8 mouse cellular contexts compared by ENCODE assay signal in the genomic region with DNA sequence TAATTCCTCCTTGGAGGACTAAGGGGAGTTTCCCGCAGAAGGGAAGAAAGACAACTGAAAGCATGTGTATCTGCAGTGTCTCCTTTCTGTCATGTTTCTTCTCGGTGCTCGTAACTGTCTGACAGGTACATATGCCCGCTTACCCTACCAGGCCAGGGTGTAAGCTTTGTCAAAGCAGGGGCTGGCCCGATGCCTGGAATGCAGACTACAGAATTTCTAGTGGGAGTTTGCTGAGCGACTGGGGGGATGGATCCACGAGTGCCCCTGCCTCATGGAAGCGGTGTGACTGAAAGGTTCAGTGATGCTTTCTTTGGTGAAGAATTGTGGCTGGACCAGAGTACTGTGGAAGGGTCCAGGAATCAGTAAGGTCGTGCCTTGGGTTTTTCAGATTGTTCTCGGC. TPM values are rescaled to one million over a fixed set of nuclear protein-coding genes. Genes with fewer than 3 reads are reported as not detected.
A peak's percentile ranks its signal among the peaks of the same experiment; 100 is the strongest.
DNase-seq lines count a peak whose midpoint lies in the region; ATAC-seq and TF ChIP-seq lines count a peak whose summit lies in the region.

No protein-coding gene starts in this region.

- WGBS in liver, adult 2 months, result 46% methylated on average over 10 of the region's 10 CpGs
- 85% methylated on average over 10 of the region's 10 CpGs for WGBS in embryonic facial prominence, embryonic 15.5 days
- WGBS in intestine, postnatal 0 days, result 87% methylated on average over 10 of the region's 10 CpGs
- WGBS in neural tube, embryonic 14.5 days, result 91% methylated on average over 10 of the region's 10 CpGs

- H3K9me3 ChIP-seq in embryonic facial prominence, embryonic 15.5 days (replicated peaks), result no peaks in the 10 kb centered on the region
- H3K9me3 ChIP-seq in intestine, postnatal 0 days (ENCODE audit: control insufficient read depth), result no peaks in the 10 kb centered on the region
- no peaks in the 10 kb centered on the region for H3K9me3 ChIP-seq in neural tube, embryonic 14.5 days (ENCODE audit: control insufficient read depth, low read length)

- DNase-seq in liver, adult 2 months (ENCODE audit: extremely low read depth, low read depth, low spot score), result no peak
- DNase-seq in liver, result no peak
- DNase-seq in thymus, postnatal 0 days (ENCODE audit: low spot score), result no peak
- no peak for DNase-seq in c-Kit-positive CD71-positive TER-119-positive erythroid progenitor cells, embryonic 14.5 days (ENCODE audit: low spot score)
- no peak for DNase-seq in left cerebral cortex, postnatal 4 days

- no peaks in the 10 kb centered on the region for H3K27me3 ChIP-seq in liver, adult 2 months (ENCODE audit: control insufficient read depth, insufficient read depth, low read length)
- peaks cover 5% of the 10 kb centered on the region; the same call in 1 of the 2 replicates for H3K27me3 ChIP-seq in embryonic facial prominence, embryonic 15.5 days
- H3K27me3 ChIP-seq in intestine, postnatal 0 days (replicated peaks; ENCODE audit: control insufficient read depth, insufficient read depth, low read length), result no peaks in the 10 kb centered on the region
- no peaks in the 10 kb centered on the region for H3K27me3 ChIP-seq in neural tube, embryonic 14.5 days (ENCODE audit: control insufficient read depth, insufficient read depth, low read length)

- no peak for TF ChIP-seq CTCF in liver, adult 2 months (IDR thresholded peaks at IDR 0.05; ENCODE audit: low read depth, low read length)
- no peak for TF ChIP-seq CTCF in intestine, postnatal 0 days (IDR thresholded peaks at IDR 0.05; ENCODE audit: low read depth)

- no peak for TF ChIP-seq POLR2A in liver, adult 2 months (IDR thresholded peaks at IDR 0.05; ENCODE audit: extremely low read depth, insufficient read depth, low read length)

- H3K4me1 ChIP-seq in liver, adult 2 months (ENCODE audit: control insufficient read depth, insufficient read depth, low read length), result peaks cover 17% of the 10 kb centered on the region
- peaks cover 36% of the 10 kb centered on the region for H3K4me1 ChIP-seq in embryonic facial prominence, embryonic 15.5 days
- peaks cover 21% of the 10 kb centered on the region for H3K4me1 ChIP-seq in intestine, postnatal 0 days (replicated peaks; ENCODE audit: control insufficient read depth, insufficient read depth, low read length)
- peaks cover 24% of the 10 kb centered on the region for H3K4me1 ChIP-seq in neural tube, embryonic 14.5 days (ENCODE audit: control insufficient read depth, insufficient read depth, low read length)

- H3K36me3 ChIP-seq in liver, adult 2 months (ENCODE audit: control insufficient read depth, insufficient read depth, low read length), result peaks cover 13% of the 10 kb centered on the region; the same call in 1 of the 2 replicates
- H3K36me3 ChIP-seq in embryonic facial prominence, embryonic 15.5 days, result peaks cover 12% of the 10 kb centered on the region
- peaks cover 13% of the 10 kb centered on the region for H3K36me3 ChIP-seq in intestine, postnatal 0 days (ENCODE audit: control insufficient read depth, insufficient read depth)
- H3K36me3 ChIP-seq in neural tube, embryonic 14.5 days (ENCODE audit: control insufficient read depth, insufficient read depth, low read length), result peaks cover 4% of the 10 kb centered on the region; the same call in 1 of the 2 replicates

- H3K4me3 ChIP-seq in liver, adult 2 months (ENCODE audit: insufficient read depth, low read depth, low read length), result no peak overlapping the region
- peak overlapping the region; percentile 93 for H3K4me3 ChIP-seq in embryonic facial prominence, embryonic 15.5 days (replicated peaks)
- 0 out of 2 replicates have a peak overlapping the region, but pooled peaks have one; percentile 74 for H3K4me3 ChIP-seq in intestine, postnatal 0 days (ENCODE audit: low read depth, low read length)
- peak overlapping the region; percentile 4; the same call in 1 of the 2 replicates for H3K4me3 ChIP-seq in neural tube, embryonic 14.5 days (ENCODE audit: low read depth, low read length)

- peak overlapping the region; percentile 10; the same call in 1 of the 2 replicates for H3K9ac ChIP-seq in liver, adult 2 months (ENCODE audit: low read depth, low read length)
- H3K9ac ChIP-seq in embryonic facial prominence, embryonic 15.5 days, result no peak overlapping the region
- H3K9ac ChIP-seq in intestine, postnatal 0 days (ENCODE audit: low read depth, low read length), result peak overlapping the region; percentile 67; the same call in 1 of the 2 replicates
- H3K9ac ChIP-seq in neural tube, embryonic 14.5 days (replicated peaks; ENCODE audit: low read depth, low read length), result no peak overlapping the region

- peaks cover 31% of the 10 kb centered on the region for H3K79me2 ChIP-seq in liver, adult 2 months (ENCODE audit: control insufficient read depth, insufficient read depth, low read length)

- H3K4me2 ChIP-seq in embryonic facial prominence, embryonic 15.5 days (replicated peaks), result peak overlapping the region; percentile 71
- peak overlapping the region; percentile 76 for H3K4me2 ChIP-seq in intestine, postnatal 0 days (replicated peaks; ENCODE audit: low read depth)
- peak overlapping the region; percentile 88; the same call in 1 of the 2 replicates for H3K4me2 ChIP-seq in neural tube, embryonic 14.5 days (ENCODE audit: low read depth, low read length)

- no peak for ATAC-seq in embryonic facial prominence, embryonic 15.5 days (ENCODE audit: insufficient number of reproducible peaks, low FRiP score, low TSS enrichment, low read depth)
- ATAC-seq in intestine, postnatal 0 days, result no peak
- ATAC-seq in neural tube, embryonic 14.5 days (ENCODE audit: low read depth), result no peak

- no peak overlapping the region for H3K27ac ChIP-seq in liver, adult 2 months (replicated peaks; ENCODE audit: insufficient read depth, low read depth, low read length)
- H3K27ac ChIP-seq in embryonic facial prominence, embryonic 15.5 days (replicated peaks), result no peak overlapping the region
- H3K27ac ChIP-seq in intestine, postnatal 0 days (ENCODE audit: low read depth, low read length), result no peak overlapping the region
- no peak overlapping the region for H3K27ac ChIP-seq in neural tube, embryonic 14.5 days (ENCODE audit: low read depth, low read length)

- intact Hi-C loops in left cerebral cortex, postnatal 4 days (cut with DNase I), result no loop called here

RNA-seq across cellular contexts. Expression of a gene that starts 1.4 kb away (rescaled TPM):
- total RNA-seq in liver, adult 2 months (2014; rRNA removed), result 7.2 and 8.0 TPM in 2 replicates
- 18.1 and 27.2 TPM in 2 replicates for polyA plus RNA-seq in liver, adult 2 months (2012; rRNA removed)
- polyA plus RNA-seq in embryonic facial prominence, embryonic 15.5 days (2015; fragmentation: Nextera tagmentation; extraction: Ambion mirVana), result 35.3 and 38.2 TPM in 2 replicates
- 15.3 and 17.2 TPM in 2 replicates for polyA plus RNA-seq in intestine, postnatal 0 days (2015; fragmentation: Nextera tagmentation; extraction: Ambion mirVana)
- polyA plus RNA-seq in neural tube, embryonic 14.5 days (2014; fragmentation: Nextera tagmentation; extraction: Ambion mirVana), result 37.0 and 42.5 TPM in 2 replicates
- 30.5 and 30.8 TPM in 2 replicates for polyA plus RNA-seq in thymus, postnatal 0 days (2015; fragmentation: Nextera tagmentation; extraction: Ambion mirVana)
- 10 to 100 TPM; 34.7 to 35.3 TPM for total RNA-seq in left cerebral cortex, postnatal 4 days (2021)

RNA-seq across cellular contexts. Expression of a gene that starts 5.9 kb away (rescaled TPM):
- total RNA-seq in liver, adult 2 months (2014; rRNA removed), result 12.8 and 15.6 TPM in 2 replicates
- 10.0 and 11.4 TPM in 2 replicates for polyA plus RNA-seq in liver, adult 2 months (2012; rRNA removed)
- 53.8 and 54.5 TPM in 2 replicates for polyA plus RNA-seq in embryonic facial prominence, embryonic 15.5 days (2015; fragmentation: Nextera tagmentation; extraction: Ambion mirVana)
- polyA plus RNA-seq in intestine, postnatal 0 days (2015; fragmentation: Nextera tagmentation; extraction: Ambion mirVana), result 25.0 and 26.5 TPM in 2 replicates
- 51.6 and 51.9 TPM in 2 replicates for polyA plus RNA-seq in neural tube, embryonic 14.5 days (2014; fragmentation: Nextera tagmentation; extraction: Ambion mirVana)
- polyA plus RNA-seq in thymus, postnatal 0 days (2015; fragmentation: Nextera tagmentation; extraction: Ambion mirVana), result 62.9 and 66.5 TPM in 2 replicates
- 10 to 100 TPM; 45.6 to 51.3 TPM for total RNA-seq in left cerebral cortex, postnatal 4 days (2021)

Comparison
In these comparisons a context has a peak if more than half of its experiments do, and no peak if none do; other contexts are left out.
1. H3K9ac ChIP-seq: peak in liver, adult 2 months (single experiment) and intestine, postnatal 0 days (single experiment); none in embryonic facial prominence, embryonic 15.5 days (single experiment) and neural tube, embryonic 14.5 days (single experiment).
2. Peak in every context shown above with its lines, with median percentiles within 50 percentile points of each other: H3K4me2 ChIP-seq.